Mouse (Mus musculus): ENCODE data around the gene Nsun7. TPM values are rescaled to one million over a fixed set of nuclear protein-coding genes. Genes with fewer than 3 reads are reported as not detected.

The Nsun7 gene
- polyA plus RNA-seq, 1 experiment from 2014 or later: 0.26 TPM

- H3K27me3 ChIP-seq (ENCODE audit: control insufficient read depth, insufficient read depth, low read length): no peaks in the 10 kb centered on the region
- H3K27ac ChIP-seq (ENCODE audit: low read length): no peak overlapping the region
- H3K4me1 ChIP-seq (ENCODE audit: control insufficient read depth, insufficient read depth, low read length): no peaks in the 10 kb centered on the region
- H3K4me3 ChIP-seq (replicated peaks; ENCODE audit: low read length): no peak overlapping the region
- H3K9ac ChIP-seq (ENCODE audit: low read length): no peak overlapping the region
- no peaks in the 10 kb centered on the region for H3K9me3 ChIP-seq (replicated peaks; ENCODE audit: control insufficient read depth, low read length)
- H3K4me2 ChIP-seq (ENCODE audit: low read depth, low read length): no peak overlapping the region
- 84% methylated on average over 21 of the region's 21 CpGs for WGBS
- no peaks in the 10 kb centered on the region for H3K36me3 ChIP-seq (ENCODE audit: control insufficient read depth, insufficient read depth, low read length)
- ATAC-seq (ENCODE audit: insufficient read depth, low FRiP score): no peak
Observed at GRCm38 (mm10) chr5:66302085-66302815, 42.6 kb downstream of the Nsun7 start.

GRCm38 (mm10) chr5:66302873-66303272 is 43.2 kb downstream of the Nsun7 start:
- H3K4me1 ChIP-seq (ENCODE audit: control insufficient read depth, insufficient read depth, low read length): no peaks in the 10 kb centered on the region

GRCm38 (mm10) chr5:66304300-66305067 is 44.8 kb downstream of the Nsun7 start:
- 84% methylated on average over 11 of the region's 11 CpGs for WGBS
- Histone ChIP-seq H3K27ac (ENCODE audit: low read length) (no peak overlapping the region), H3K27me3 (ENCODE audit: control insufficient read depth, insufficient read depth, low read length) (no peaks in the 10 kb centered on the region), H3K36me3 (ENCODE audit: control insufficient read depth, insufficient read depth, low read length) (no peaks in the 10 kb centered on the region), H3K4me3 (replicated peaks; ENCODE audit: low read length) (no peak overlapping the region), H3K9me3 (replicated peaks; ENCODE audit: control insufficient read depth, low read length) (no peaks in the 10 kb centered on the region), H3K4me2 (ENCODE audit: low read depth, low read length) (no peak overlapping the region), H3K4me1 (ENCODE audit: control insufficient read depth, insufficient read depth, low read length) (no peaks in the 10 kb centered on the region), H3K9ac (ENCODE audit: low read length) (no peak overlapping the region)
- ATAC-seq (ENCODE audit: insufficient read depth, low FRiP score): no peak

More at GRCm38 (mm10) chr5:66302873-66303272, 43.2 kb downstream of the Nsun7 start:
- no peaks in the 10 kb centered on the region for H3K9me3 ChIP-seq (replicated peaks; ENCODE audit: control insufficient read depth, low read length)
- no peak for ATAC-seq (ENCODE audit: insufficient read depth, low FRiP score)
- WGBS: 88% methylated on average over 2 of the region's 2 CpGs
- no peaks in the 10 kb centered on the region for H3K36me3 ChIP-seq (ENCODE audit: control insufficient read depth, insufficient read depth, low read length)
- H3K4me3 ChIP-seq (replicated peaks; ENCODE audit: low read length): no peak overlapping the region
- H3K4me2 ChIP-seq (ENCODE audit: low read depth, low read length): no peak overlapping the region
- H3K27me3 ChIP-seq (ENCODE audit: control insufficient read depth, insufficient read depth, low read length): no peaks in the 10 kb centered on the region
- no peak overlapping the region for H3K27ac ChIP-seq (ENCODE audit: low read length)
- no peak overlapping the region for H3K9ac ChIP-seq (ENCODE audit: low read length)

- ATAC-seq (ENCODE audit: insufficient read depth, low FRiP score): no peak
- Histone ChIP-seq H3K27me3 (ENCODE audit: control insufficient read depth, insufficient read depth, low read length) (no peaks in the 10 kb centered on the region), H3K4me1 (ENCODE audit: control insufficient read depth, insufficient read depth, low read length) (no peaks in the 10 kb centered on the region), H3K9me3 (replicated peaks; ENCODE audit: control insufficient read depth, low read length) (no peaks in the 10 kb centered on the region), H3K27ac (ENCODE audit: low read length) (no peak overlapping the region), H3K4me3 (replicated peaks; ENCODE audit: low read length) (no peak overlapping the region), H3K9ac (ENCODE audit: low read length) (no peak overlapping the region), H3K4me2 (ENCODE audit: low read depth, low read length) (no peak overlapping the region), H3K36me3 (ENCODE audit: control insufficient read depth, insufficient read depth, low read length) (no peaks in the 10 kb centered on the region)
- WGBS: 81% methylated on average over 8 of the region's 8 CpGs
Observed at GRCm38 (mm10) chr5:66305511-66305910, 45.8 kb downstream of the Nsun7 start.

GRCm38 (mm10) chr5:66310328-66310727 is 50.6 kb downstream of the Nsun7 start:
- no peak for ATAC-seq (ENCODE audit: insufficient read depth, low FRiP score)
- Histone ChIP-seq H3K4me1 (ENCODE audit: control insufficient read depth, insufficient read depth, low read length) (no peaks in the 10 kb centered on the region), H3K36me3 (ENCODE audit: control insufficient read depth, insufficient read depth, low read length) (no peaks in the 10 kb centered on the region)

GRCm38 (mm10) chr5:66310806-66311205 is 51.1 kb downstream of the Nsun7 start:
- H3K36me3 ChIP-seq (ENCODE audit: control insufficient read depth, insufficient read depth, low read length): no peaks in the 10 kb centered on the region
- 90% methylated on average over 11 of the region's 11 CpGs for WGBS
- no peak overlapping the region for H3K4me3 ChIP-seq (replicated peaks; ENCODE audit: low read length)
- no peak for ATAC-seq (ENCODE audit: insufficient read depth, low FRiP score)
- no peak overlapping the region for H3K27ac ChIP-seq (ENCODE audit: low read length)
- H3K27me3 ChIP-seq (ENCODE audit: control insufficient read depth, insufficient read depth, low read length): no peaks in the 10 kb centered on the region
- H3K9ac ChIP-seq (ENCODE audit: low read length): no peak overlapping the region
- no peaks in the 10 kb centered on the region for H3K9me3 ChIP-seq (replicated peaks; ENCODE audit: control insufficient read depth, low read length)
- no peaks in the 10 kb centered on the region for H3K4me1 ChIP-seq (ENCODE audit: control insufficient read depth, insufficient read depth, low read length)
- H3K4me2 ChIP-seq (ENCODE audit: low read depth, low read length): no peak overlapping the region

More at GRCm38 (mm10) chr5:66310328-66310727, 50.6 kb downstream of the Nsun7 start:
- Histone ChIP-seq H3K9me3 (replicated peaks; ENCODE audit: control insufficient read depth, low read length) (no peaks in the 10 kb centered on the region), H3K27me3 (ENCODE audit: control insufficient read depth, insufficient read depth, low read length) (no peaks in the 10 kb centered on the region), H3K4me3 (replicated peaks; ENCODE audit: low read length) (no peak overlapping the region), H3K9ac (ENCODE audit: low read length) (no peak overlapping the region), H3K4me2 (ENCODE audit: low read depth, low read length) (no peak overlapping the region), H3K27ac (ENCODE audit: low read length) (no peak overlapping the region)
- WGBS: 75% methylated on average over 9 of the region's 9 CpGs

- H3K27ac ChIP-seq (ENCODE audit: low read length): no peak overlapping the region
- H3K27me3 ChIP-seq (ENCODE audit: control insufficient read depth, insufficient read depth, low read length): no peaks in the 10 kb centered on the region
- H3K4me2 ChIP-seq (ENCODE audit: low read depth, low read length): no peak overlapping the region
- H3K36me3 ChIP-seq (ENCODE audit: control insufficient read depth, insufficient read depth, low read length): no peaks in the 10 kb centered on the region
- no peaks in the 10 kb centered on the region for H3K9me3 ChIP-seq (replicated peaks; ENCODE audit: control insufficient read depth, low read length)
- no peaks in the 10 kb centered on the region for H3K4me1 ChIP-seq (ENCODE audit: control insufficient read depth, insufficient read depth, low read length)
- 91% methylated on average over 5 of the region's 5 CpGs for WGBS
- H3K4me3 ChIP-seq (replicated peaks; ENCODE audit: low read length): no peak overlapping the region
- no peak overlapping the region for H3K9ac ChIP-seq (ENCODE audit: low read length)
- ATAC-seq (ENCODE audit: insufficient read depth, low FRiP score): no peak
Observed at GRCm38 (mm10) chr5:66315791-66316190, 56.1 kb downstream of the Nsun7 start.

GRCm38 (mm10) chr5:66319341-66319740 is 59.6 kb downstream of the Nsun7 start:
- 71% methylated on average over 6 of the region's 6 CpGs for WGBS

GRCm38 (mm10) chr5:66319827-66320404 is 60.2 kb downstream of the Nsun7 start:
- Histone ChIP-seq H3K4me1 (ENCODE audit: control insufficient read depth, insufficient read depth, low read length) (no peaks in the 10 kb centered on the region), H3K4me3 (replicated peaks; ENCODE audit: low read length) (no peak overlapping the region), H3K9me3 (replicated peaks; ENCODE audit: control insufficient read depth, low read length) (no peaks in the 10 kb centered on the region), H3K9ac (ENCODE audit: low read length) (no peak overlapping the region), H3K27me3 (ENCODE audit: control insufficient read depth, insufficient read depth, low read length) (no peaks in the 10 kb centered on the region), H3K4me2 (ENCODE audit: low read depth, low read length) (no peak overlapping the region), H3K27ac (ENCODE audit: low read length) (no peak overlapping the region), H3K36me3 (ENCODE audit: control insufficient read depth, insufficient read depth, low read length) (no peaks in the 10 kb centered on the region)
- WGBS: 54% methylated on average over 14 of the region's 14 CpGs
- ATAC-seq (ENCODE audit: insufficient read depth, low FRiP score): no peak

More at GRCm38 (mm10) chr5:66319341-66319740, 59.6 kb downstream of the Nsun7 start:
- H3K9me3 ChIP-seq (replicated peaks; ENCODE audit: control insufficient read depth, low read length): no peaks in the 10 kb centered on the region
- no peak overlapping the region for H3K4me2 ChIP-seq (ENCODE audit: low read depth, low read length)
- no peak overlapping the region for H3K9ac ChIP-seq (ENCODE audit: low read length)
- H3K36me3 ChIP-seq (ENCODE audit: control insufficient read depth, insufficient read depth, low read length): no peaks in the 10 kb centered on the region
- H3K4me1 ChIP-seq (ENCODE audit: control insufficient read depth, insufficient read depth, low read length): no peaks in the 10 kb centered on the region
- no peak overlapping the region for H3K27ac ChIP-seq (ENCODE audit: low read length)
- no peak overlapping the region for H3K4me3 ChIP-seq (replicated peaks; ENCODE audit: low read length)
- no peaks in the 10 kb centered on the region for H3K27me3 ChIP-seq (ENCODE audit: control insufficient read depth, insufficient read depth, low read length)
- no peak for ATAC-seq (ENCODE audit: insufficient read depth, low FRiP score)
